Mouse (Mus musculus): ENCODE results near the gene 6430531B16Rik.

The 6430531B16Rik gene

DNA sequence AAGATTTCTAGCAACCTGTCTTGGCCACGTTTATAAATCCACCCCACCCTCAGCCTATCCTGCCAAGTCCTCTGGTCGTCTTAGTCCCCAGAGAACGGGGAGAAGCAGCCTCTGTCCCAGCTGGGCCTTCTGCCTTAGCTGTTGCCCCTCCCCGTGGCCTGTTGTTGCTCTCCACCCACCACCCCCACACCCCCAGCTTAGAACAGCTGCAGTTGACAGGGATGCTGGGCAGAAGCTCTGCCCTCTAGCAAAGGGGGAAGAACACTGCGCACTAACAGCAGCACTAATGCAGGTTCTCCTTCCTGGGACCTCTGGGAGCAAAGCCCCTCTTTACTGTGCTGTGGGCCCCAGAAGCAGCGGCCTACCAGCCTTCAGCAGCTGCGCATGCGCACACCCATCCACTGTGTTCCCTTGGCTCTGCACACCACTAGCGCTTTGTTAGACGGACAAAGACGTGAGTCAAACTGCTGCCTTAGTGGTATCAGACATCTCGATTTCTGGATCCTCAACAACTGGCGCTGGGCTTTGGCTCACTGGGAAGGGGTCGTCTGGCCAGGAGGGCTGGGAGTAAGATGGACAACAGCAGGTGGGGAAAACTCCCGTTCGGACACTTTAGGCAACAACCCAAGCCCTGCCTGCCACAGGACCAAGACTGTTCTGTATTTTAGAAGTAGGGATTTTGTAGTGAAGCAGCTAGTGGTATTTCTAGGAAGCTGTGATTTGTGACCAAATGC, 37.9 kb downstream of the 6430531B16Rik start:
- DNase-seq (ENCODE audit: inconsistent age in 2 of 2, low spot score in 1 of 2): no peak

DNA sequence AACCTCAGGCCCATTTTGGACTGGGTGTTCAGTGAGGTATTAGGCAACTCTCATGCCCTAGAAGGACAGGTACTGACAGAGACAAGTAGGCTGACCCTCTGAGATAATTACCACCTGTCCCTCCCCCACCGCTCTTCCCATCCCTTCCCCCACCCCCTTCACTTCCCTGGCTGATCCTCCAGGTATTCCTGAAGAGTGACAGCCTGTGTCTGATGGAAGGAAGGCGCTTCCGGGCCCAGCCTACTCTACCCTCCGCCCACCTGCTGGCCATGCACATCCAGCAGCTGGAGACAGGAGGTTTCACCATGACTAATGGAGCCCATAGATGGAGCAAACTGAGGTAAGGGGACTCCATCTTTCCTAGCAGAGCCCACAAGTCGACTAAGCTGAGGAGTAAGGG, 40.7 kb downstream of the 6430531B16Rik start:
- no peak for DNase-seq (ENCODE audit: inconsistent age in 2 of 2, low spot score in 1 of 2)

DNA sequence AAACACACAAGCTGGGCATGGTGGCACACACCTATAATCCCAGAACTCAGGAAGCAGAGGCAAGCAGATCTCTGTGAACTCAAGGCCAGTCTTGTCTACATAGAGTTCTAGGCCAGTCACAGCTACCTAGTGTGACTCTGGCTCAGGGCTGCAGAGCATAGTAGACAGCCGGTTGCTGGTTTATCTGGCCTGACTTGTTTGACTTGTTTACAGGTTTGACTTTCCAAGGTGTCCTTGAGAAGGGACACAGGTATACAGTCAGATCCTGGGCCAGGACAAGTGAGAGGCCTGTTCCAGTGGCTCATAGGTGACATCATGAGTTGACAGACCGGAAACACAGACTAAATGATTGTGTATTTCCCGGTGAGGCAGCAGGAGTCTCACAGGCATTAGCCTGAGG, 41.4 kb downstream of the 6430531B16Rik start:
- no peak for DNase-seq (ENCODE audit: inconsistent age in 2 of 2, low spot score in 1 of 2)

DNA sequence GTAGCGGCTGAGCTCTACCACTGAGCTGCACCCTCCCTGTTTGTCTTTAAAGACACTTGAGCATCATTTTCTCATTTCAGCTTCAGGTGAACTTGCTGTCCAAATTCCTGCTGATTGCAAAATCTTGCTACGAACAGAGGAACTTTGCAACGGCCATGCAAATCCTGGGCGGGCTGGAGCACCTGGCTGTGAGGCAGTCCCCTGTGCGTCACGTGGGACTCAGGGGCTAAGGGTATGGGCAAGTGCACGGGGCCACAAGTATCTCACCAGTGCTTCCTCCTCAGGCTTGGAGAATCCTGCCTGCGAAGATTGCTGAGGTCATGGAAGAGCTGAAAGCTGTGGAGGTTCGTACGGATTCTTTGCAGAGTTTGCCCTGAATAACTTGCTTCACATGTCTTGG, 41.9 kb downstream of the 6430531B16Rik start:
- no peak for DNase-seq (ENCODE audit: inconsistent age in 2 of 2, low spot score in 1 of 2)

DNA sequence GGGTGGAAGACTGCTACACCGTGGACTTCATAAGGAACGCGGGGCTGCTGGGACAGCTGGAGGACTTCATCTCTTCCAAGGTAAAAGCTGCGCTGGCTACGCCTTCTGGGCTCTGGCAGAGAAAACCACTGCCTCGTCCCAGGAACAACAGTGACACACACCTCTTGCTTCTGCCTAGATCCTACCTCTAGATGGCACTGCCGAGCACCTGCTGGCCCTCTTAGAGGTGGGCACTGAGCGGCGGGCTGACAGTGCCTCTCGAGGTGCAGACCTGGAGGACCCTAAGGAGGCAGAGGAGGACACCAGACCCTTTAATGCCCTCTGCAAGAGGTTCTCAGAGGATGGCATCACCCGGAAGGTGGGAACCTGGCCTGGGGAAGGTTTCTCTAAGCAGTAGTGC, 47.8 kb downstream of the 6430531B16Rik start:
- DNase-seq (ENCODE audit: inconsistent age in 2 of 2, low spot score in 1 of 2): peak; percentile 40 to 75

Data from adrenal gland, adult (tissue).